Mouse (Mus musculus): Measurements from ENCODE around the gene Cdt1. TPM values are rescaled to one million over a fixed set of nuclear protein-coding genes. Genes with fewer than 3 reads are reported as not detected.
"Not testable (repeated sequence)": the region's sequence is repeated elsewhere in the genome, so short reads cannot be mapped to it uniquely, and the experiment has no call there.

The Cdt1 gene
- total RNA-seq, 1 experiment from 2014 or later, result 29.8 TPM

GRCm38 (mm10) chr8:122569996-122570395, 2.2 kb downstream of the Cdt1 start:
- no peak for ATAC-seq (ENCODE audit: extremely low read depth, insufficient number of reproducible peaks, low FRiP score, poor library complexity, severe bottlenecking)

- no peak for ATAC-seq (ENCODE audit: extremely low read depth, insufficient number of reproducible peaks, low FRiP score, poor library complexity, severe bottlenecking)
These were observed 3.3 kb downstream of the Cdt1 start for GRCm38 (mm10) chr8:122571153-122571552.

GRCm38 (mm10) chr8:122571750-122572267, 4.0 kb downstream of the Cdt1 start:
- no peak for ATAC-seq (ENCODE audit: extremely low read depth, insufficient number of reproducible peaks, low FRiP score, poor library complexity, severe bottlenecking)

- no peak for ATAC-seq (ENCODE audit: extremely low read depth, insufficient number of reproducible peaks, low FRiP score, poor library complexity, severe bottlenecking)
These were observed 4.9 kb downstream of the Cdt1 start for GRCm38 (mm10) chr8:122572751-122573150.

GRCm38 (mm10) chr8:122573176-122573575, 5.4 kb downstream of the Cdt1 start:
- ATAC-seq (ENCODE audit: extremely low read depth, insufficient number of reproducible peaks, low FRiP score, poor library complexity, severe bottlenecking), result not testable (repeated sequence)

GRCm38 (mm10) chr8:122573577-122573976, 5.8 kb downstream of the Cdt1 start:
- no peak for ATAC-seq (ENCODE audit: extremely low read depth, insufficient number of reproducible peaks, low FRiP score, poor library complexity, severe bottlenecking)

- no peak for ATAC-seq (ENCODE audit: extremely low read depth, insufficient number of reproducible peaks, low FRiP score, poor library complexity, severe bottlenecking)
These were observed 6.4 kb downstream of the Cdt1 start for GRCm38 (mm10) chr8:122574264-122574663.

- ATAC-seq (ENCODE audit: extremely low read depth, insufficient number of reproducible peaks, low FRiP score, poor library complexity, severe bottlenecking), result no peak
These were observed 6.9 kb downstream of the Cdt1 start for GRCm38 (mm10) chr8:122574667-122575251.

- ATAC-seq (ENCODE audit: extremely low read depth, insufficient number of reproducible peaks, low FRiP score, poor library complexity, severe bottlenecking), result no peak
These were observed 7.5 kb downstream of the Cdt1 start for GRCm38 (mm10) chr8:122575286-122575685.

- no peak for ATAC-seq (ENCODE audit: extremely low read depth, insufficient number of reproducible peaks, low FRiP score, poor library complexity, severe bottlenecking)
These were observed 8.2 kb downstream of the Cdt1 start for GRCm38 (mm10) chr8:122575735-122576647.

- ATAC-seq (ENCODE audit: extremely low read depth, insufficient number of reproducible peaks, low FRiP score, poor library complexity, severe bottlenecking), result peak; percentile 84
These were observed 8.8 kb downstream of the Cdt1 start, which contains the start of gene Aprt for GRCm38 (mm10) chr8:122576648-122577022. Gene Aprt, minus strand, starts transcription at chr8:122576909.

- no peak for ATAC-seq (ENCODE audit: extremely low read depth, insufficient number of reproducible peaks, low FRiP score, poor library complexity, severe bottlenecking)
These were observed 9.3 kb downstream of the Cdt1 start for GRCm38 (mm10) chr8:122577116-122577515.

GRCm38 (mm10) chr8:122579196-122579595, 11.4 kb downstream of the Cdt1 start:
- ATAC-seq (ENCODE audit: extremely low read depth, insufficient number of reproducible peaks, low FRiP score, poor library complexity, severe bottlenecking), result no peak

- no peak for ATAC-seq (ENCODE audit: extremely low read depth, insufficient number of reproducible peaks, low FRiP score, poor library complexity, severe bottlenecking)
These were observed 13.1 kb downstream of the Cdt1 start for GRCm38 (mm10) chr8:122580926-122581325.

GRCm38 (mm10) chr8:122584981-122585380, 17.2 kb downstream of the Cdt1 start:
- no peak for ATAC-seq (ENCODE audit: extremely low read depth, insufficient number of reproducible peaks, low FRiP score, poor library complexity, severe bottlenecking)

- no peak for ATAC-seq (ENCODE audit: extremely low read depth, insufficient number of reproducible peaks, low FRiP score, poor library complexity, severe bottlenecking)
These were observed 17.6 kb downstream of the Cdt1 start for GRCm38 (mm10) chr8:122585411-122585891.

GRCm38 (mm10) chr8:122586171-122586570, 18.4 kb downstream of the Cdt1 start:
- no peak for ATAC-seq (ENCODE audit: extremely low read depth, insufficient number of reproducible peaks, low FRiP score, poor library complexity, severe bottlenecking)

- no peak for ATAC-seq (ENCODE audit: extremely low read depth, insufficient number of reproducible peaks, low FRiP score, poor library complexity, severe bottlenecking)
These were observed 18.9 kb downstream of the Cdt1 start for GRCm38 (mm10) chr8:122586749-122587148.

GRCm38 (mm10) chr8:122593240-122593639, 25.4 kb downstream of the Cdt1 start:
- ATAC-seq (ENCODE audit: extremely low read depth, insufficient number of reproducible peaks, low FRiP score, poor library complexity, severe bottlenecking), result no peak

Measured in neutrophil, adult 5-6 weeks (primary cell).